Mouse (Mus musculus) kidney, postnatal 0 days (tissue): ENCODE measurements around the gene Zic2. TPM values are rescaled to one million over a fixed set of nuclear protein-coding genes. Genes with fewer than 3 reads are reported as not detected.
A peak's percentile ranks its signal among the peaks of the same experiment; 100 is the strongest.

Source experiments
- ATAC-seq: fragments of 200-750 bp; cut with Nextera tagmentation; replicated peaks from 2 replicates; pipeline ENCODE4 v1.8.0; 2017; ENCODE audit warnings: low read depth, moderate number of reproducible peaks, moderate TSS enrichment, moderate library complexity; ENCODE audit not compliant: low FRiP score
- DNase-seq: peaks from one replicate; pipeline ENCODE4 v3.0.0-alpha.2; 2016; ENCODE audit warnings: low spot score
- H3K27ac ChIP-seq: fragments of 300-500 bp; sonication (generic); 2 replicates; pipeline ENCODE4 v1.5.1; 2014; ENCODE audit warnings: mild to moderate bottlenecking
- H3K27me3 ChIP-seq: fragments of 300-500 bp; sonication (generic); 2 replicates; pipeline ENCODE4 v1.6.1; 2014; ENCODE audit warnings: low read length, mixed read lengths; ENCODE audit not compliant: insufficient read depth
- H3K36me3 ChIP-seq: fragments of 300-500 bp; sonication (generic); 2 replicates; pipeline ENCODE4 v1.6.1; 2014; ENCODE audit warnings: low read length, mixed read lengths; ENCODE audit not compliant: insufficient read depth
- H3K4me1 ChIP-seq: fragments of 300-500 bp; sonication (generic); replicated peaks from 2 replicates; pipeline ENCODE4 v1.6.1; 2014; ENCODE audit warnings: antibody characterized with exemption, low read length, mixed read lengths; ENCODE audit not compliant: insufficient read depth
- H3K4me2 ChIP-seq: fragments of 300-500 bp; sonication (generic); 2 replicates; pipeline ENCODE4 v1.6.1; 2014; ENCODE audit warnings: mild to moderate bottlenecking, low read length, moderate library complexity, mixed read lengths
- H3K4me3 ChIP-seq: fragments of 300-500 bp; sonication (generic); replicated peaks from 2 replicates; pipeline ENCODE4 v1.5.1; 2014; ENCODE audit warnings: low read depth, low read length
- H3K9ac ChIP-seq: fragments of 300-500 bp; sonication (generic); 2 replicates; pipeline ENCODE4 v1.6.1; 2014; ENCODE audit warnings: low read depth, low read length
- H3K9me3 ChIP-seq: fragments of 300-500 bp; sonication (generic); replicated peaks from 2 replicates; pipeline ENCODE4 v1.6.1; 2016; ENCODE audit warnings: low read length, inconsistent platforms, mixed read lengths
- CTCF ChIP-seq: IDR thresholded peaks from 2 replicates; pipeline ENCODE4 v1.5.1; 2016; ENCODE audit warnings: antibody characterized with exemption, low read depth, mild to moderate bottlenecking, moderate library complexity
- WGBS: fragments of 180-500 bp; shearing (Covaris S2); extraction: QIAGEN DNeasy Blood & Tissue Kit; methylation state at CpG from one replicate; pipeline ENCODE4 v1.1.7; 2014; 5-methylcytosine and 5-hydroxymethylcytosine counted together
- polyA plus RNA-seq: library from polyadenylated mRNA; unstranded; fragments of >200 nt; fragmentation: Nextera tagmentation; extraction: Ambion mirVana; gene quantifications from 2 replicates; pipeline ENCODE4 v1.2.1, GENCODE M21; 2015

Zic2 gene
- polyA plus RNA-seq, 1 experiment from 2014 or later: not detected

- no peak overlapping the region for H3K9ac ChIP-seq
- H3K9me3 ChIP-seq: no peaks in the 10 kb centered on the region
- ATAC-seq (no peak), DNase-seq (no peak)
- H3K4me2 ChIP-seq: no peak overlapping the region
- peaks cover 81% of the 10 kb centered on the region for H3K27me3 ChIP-seq
- H3K4me3 ChIP-seq: no peak overlapping the region
- no peaks in the 10 kb centered on the region for H3K36me3 ChIP-seq
- no peaks in the 10 kb centered on the region for H3K4me1 ChIP-seq
- WGBS: 4% methylated on average over 4 of the region's 4 CpGs
- no peak for TF ChIP-seq CTCF
- no peak overlapping the region for H3K27ac ChIP-seq
Measured at GRCm38 (mm10) chr14:122484458-122484843, 9.2 kb downstream of the Zic2 start.

DNA sequence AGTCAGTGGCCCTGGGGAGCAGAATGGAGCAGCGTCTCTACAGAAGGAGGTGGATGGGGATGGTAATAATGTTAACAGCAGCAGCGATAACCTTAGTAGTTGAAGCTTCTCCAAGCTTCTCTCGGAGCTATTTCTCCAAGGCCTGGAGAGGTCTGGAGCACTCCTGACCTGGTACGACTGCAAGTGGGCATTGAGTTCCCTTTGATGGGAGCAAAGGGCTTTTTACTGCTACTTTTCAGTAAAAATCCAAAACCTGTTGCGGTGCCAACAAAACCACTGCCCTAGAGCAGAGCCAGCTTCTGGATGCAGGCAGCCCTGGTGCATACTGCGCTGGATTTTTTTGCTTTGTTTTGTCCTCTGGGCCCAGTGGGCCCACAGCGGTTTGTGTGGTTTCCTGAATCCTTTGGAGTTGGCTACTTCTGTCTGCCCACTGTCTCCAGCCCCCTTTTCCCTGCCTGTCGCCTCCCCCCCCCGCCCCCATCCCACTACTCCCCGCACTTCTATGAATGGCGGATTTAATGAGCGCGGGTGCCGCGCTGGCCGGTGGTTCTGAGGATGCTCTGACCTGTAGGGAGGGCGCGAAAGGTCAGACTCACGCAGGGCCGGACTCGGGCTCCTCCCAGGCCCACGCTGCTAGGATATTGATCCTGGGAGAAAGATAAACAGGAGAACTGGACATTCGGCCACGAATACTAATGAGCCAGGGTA, 9.8 kb downstream of the Zic2 start:
- Histone ChIP-seq H3K27ac (no peak overlapping the region), H3K4me1 (no peaks in the 10 kb centered on the region), H3K36me3 (no peaks in the 10 kb centered on the region), H3K9me3 (no peaks in the 10 kb centered on the region), H3K27me3 (peaks cover 81% of the 10 kb centered on the region), H3K9ac (no peak overlapping the region), H3K4me2 (no peak overlapping the region), H3K4me3 (no peak overlapping the region)
- no peak for TF ChIP-seq CTCF
- DNase-seq (no peak), ATAC-seq (no peak)
- 1% methylated on average over 24 of the region's 24 CpGs for WGBS

- H3K9ac ChIP-seq: no peak overlapping the region
- no peak overlapping the region for H3K27ac ChIP-seq
- TF ChIP-seq CTCF: no peak
- ATAC-seq (no peak), DNase-seq (no peak)
- H3K27me3 ChIP-seq: peaks cover 82% of the 10 kb centered on the region
- 2% methylated on average over 12 of the region's 12 CpGs for WGBS
- H3K36me3 ChIP-seq: no peaks in the 10 kb centered on the region
- H3K9me3 ChIP-seq: no peaks in the 10 kb centered on the region
- no peak overlapping the region for H3K4me2 ChIP-seq
- H3K4me1 ChIP-seq: peaks cover 3% of the 10 kb centered on the region; the same call in 1 of the 2 replicates
- H3K4me3 ChIP-seq: no peak overlapping the region
Measured at GRCm38 (mm10) chr14:122485635-122486181, 10.5 kb downstream of the Zic2 start.

DNA sequence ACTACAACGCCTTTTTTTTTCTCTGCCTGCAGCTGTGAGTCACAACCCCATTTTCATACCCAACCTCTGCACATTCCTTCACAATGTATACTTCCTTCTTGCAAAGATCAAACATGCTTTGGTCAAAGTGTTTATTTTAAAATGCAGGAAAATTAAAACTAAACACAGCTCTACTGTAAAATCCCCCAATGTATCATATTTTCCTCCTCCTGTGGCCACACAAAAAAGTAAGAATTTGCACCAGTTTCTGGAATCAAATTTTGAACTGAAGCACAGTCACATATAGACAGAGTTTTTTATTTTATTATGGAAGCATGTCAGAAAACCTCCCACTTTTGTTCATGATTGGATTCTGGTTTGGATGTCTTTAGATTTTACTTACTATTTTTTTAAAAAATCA, 11.4 kb downstream of the Zic2 start:
- Histone ChIP-seq H3K4me2 (no peak overlapping the region), H3K27me3 (peaks cover 82% of the 10 kb centered on the region), H3K9me3 (no peaks in the 10 kb centered on the region), H3K9ac (no peak overlapping the region), H3K27ac (no peak overlapping the region), H3K36me3 (no peaks in the 10 kb centered on the region), H3K4me3 (no peak overlapping the region), H3K4me1 (peaks cover 4% of the 10 kb centered on the region; the same call in 1 of the 2 replicates)
- no peak for DNase-seq
- WGBS: 0% methylated on average over 1 of the region's 1 CpGs
- no peak for TF ChIP-seq CTCF
- ATAC-seq: no peak

DNA sequence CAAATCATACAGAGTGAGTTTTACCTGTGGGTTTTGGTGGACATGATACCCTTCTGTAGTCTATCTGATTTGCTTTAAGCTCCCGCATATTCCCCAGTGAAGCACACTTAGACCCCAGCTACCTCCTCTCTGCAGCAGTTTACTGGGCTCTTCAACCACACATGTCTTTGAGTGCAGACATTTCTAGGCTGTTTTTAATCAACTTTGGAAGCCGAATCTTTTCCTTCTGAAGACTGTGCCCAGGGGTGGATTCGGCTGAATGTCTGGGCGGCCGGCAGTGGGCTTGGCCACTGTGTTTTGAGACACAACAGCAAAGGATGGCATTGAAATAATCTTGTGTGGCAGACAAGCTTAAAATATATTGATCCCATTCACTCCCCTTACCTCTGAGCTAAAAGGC, 12.1 kb downstream of the Zic2 start:
- no peak overlapping the region for H3K9ac ChIP-seq
- 2% methylated on average over 5 of the region's 5 CpGs for WGBS
- DNase-seq: peak; percentile 34
- peaks cover 77% of the 10 kb centered on the region for H3K27me3 ChIP-seq
- no peak overlapping the region for H3K27ac ChIP-seq
- no peak for TF ChIP-seq CTCF
- H3K4me2 ChIP-seq: no peak overlapping the region
- ATAC-seq: no peak
- no peaks in the 10 kb centered on the region for H3K9me3 ChIP-seq
- peaks cover 4% of the 10 kb centered on the region; the same call in 1 of the 2 replicates for H3K4me1 ChIP-seq
- no peaks in the 10 kb centered on the region for H3K36me3 ChIP-seq
- H3K4me3 ChIP-seq: no peak overlapping the region

GRCm38 (mm10) chr14:122489041-122489440, 13.8 kb downstream of the Zic2 start:
- Histone ChIP-seq H3K4me3 (no peak overlapping the region), H3K27me3 (peaks cover 61% of the 10 kb centered on the region), H3K36me3 (no peaks in the 10 kb centered on the region), H3K9me3 (no peaks in the 10 kb centered on the region), H3K4me2 (no peak overlapping the region), H3K9ac (no peak overlapping the region), H3K27ac (no peak overlapping the region), H3K4me1 (peaks cover 4% of the 10 kb centered on the region; the same call in 1 of the 2 replicates)
- WGBS: 2% methylated on average over 5 of the region's 5 CpGs
- TF ChIP-seq CTCF: no peak
- ATAC-seq (no peak), DNase-seq (peak; percentile 16)
